Mouse (Mus musculus) intestine, postnatal 0 days (tissue): Measurements from ENCODE around the gene AC134908.4. TPM values are rescaled to one million over a fixed set of nuclear protein-coding genes. Genes with fewer than 3 reads are reported as not detected.

ENCODE experiments used
- ATAC-seq: fragments of 200-750 bp; cut with Nextera tagmentation; 2 replicates; pipeline ENCODE4 v1.8.0; 2017; ENCODE audit warnings: mild to moderate bottlenecking, moderate TSS enrichment, moderate library complexity
- H3K27ac ChIP-seq: fragments of 300-500 bp; sonication (generic); 2 replicates; pipeline ENCODE4 v1.5.1; 2014; ENCODE audit warnings: mild to moderate bottlenecking, low read depth, low read length, moderate library complexity
- H3K27me3 ChIP-seq: fragments of 300-500 bp; sonication (generic); replicated peaks from 2 replicates; pipeline ENCODE4 v1.6.1; 2014; ENCODE audit warnings: low read length, mixed read lengths; ENCODE audit not compliant: control insufficient read depth, insufficient read depth
- H3K36me3 ChIP-seq: fragments of 300-500 bp; sonication (generic); 2 replicates; pipeline ENCODE4 v1.6.1; 2014; ENCODE audit warnings: mild to moderate bottlenecking, moderate library complexity; ENCODE audit not compliant: control insufficient read depth, insufficient read depth
- H3K4me1 ChIP-seq: fragments of 300-500 bp; sonication (generic); replicated peaks from 2 replicates; pipeline ENCODE4 v1.6.1; 2014; ENCODE audit warnings: antibody characterized with exemption, low read length, mixed read lengths; ENCODE audit not compliant: control insufficient read depth, insufficient read depth
- H3K4me2 ChIP-seq: fragments of 300-500 bp; sonication (generic); replicated peaks from 2 replicates; pipeline ENCODE4 v1.6.1; 2014; ENCODE audit warnings: low read depth, mild to moderate bottlenecking, moderate library complexity
- H3K4me3 ChIP-seq: fragments of 300-500 bp; sonication (generic); 2 replicates; pipeline ENCODE4 v1.5.1; 2014; ENCODE audit warnings: low read depth, low read length
- H3K9ac ChIP-seq: fragments of 300-500 bp; sonication (generic); 2 replicates; pipeline ENCODE4 v1.6.1; 2014; ENCODE audit warnings: mild to moderate bottlenecking, low read depth, low read length
- H3K9me3 ChIP-seq: fragments of 300-500 bp; sonication (generic); 2 replicates; pipeline ENCODE4 v1.6.1; 2016; ENCODE audit warnings: mixed run types; ENCODE audit not compliant: control insufficient read depth
- CTCF ChIP-seq: sonication (generic); IDR thresholded peaks from 2 replicates; pipeline ENCODE4 v1.5.1; 2016; ENCODE audit warnings: low read depth, mild to moderate bottlenecking, control low read depth, antibody characterized with exemption, moderate library complexity
- WGBS: fragments of 180-500 bp; shearing (Covaris S2); extraction: QIAGEN DNeasy Blood & Tissue Kit; methylation state at CpG from one replicate; pipeline ENCODE4 v1.1.7; 2014; 5-methylcytosine and 5-hydroxymethylcytosine counted together
- polyA plus RNA-seq: library from polyadenylated mRNA; unstranded; fragments of >200 nt; fragmentation: Nextera tagmentation; extraction: Ambion mirVana; gene quantifications from 2 replicates; pipeline ENCODE4 v1.2.1, GENCODE M21; 2015

The AC134908.4 gene
- polyA plus RNA-seq, 1 experiment from 2014 or later, result not detected

DNA sequence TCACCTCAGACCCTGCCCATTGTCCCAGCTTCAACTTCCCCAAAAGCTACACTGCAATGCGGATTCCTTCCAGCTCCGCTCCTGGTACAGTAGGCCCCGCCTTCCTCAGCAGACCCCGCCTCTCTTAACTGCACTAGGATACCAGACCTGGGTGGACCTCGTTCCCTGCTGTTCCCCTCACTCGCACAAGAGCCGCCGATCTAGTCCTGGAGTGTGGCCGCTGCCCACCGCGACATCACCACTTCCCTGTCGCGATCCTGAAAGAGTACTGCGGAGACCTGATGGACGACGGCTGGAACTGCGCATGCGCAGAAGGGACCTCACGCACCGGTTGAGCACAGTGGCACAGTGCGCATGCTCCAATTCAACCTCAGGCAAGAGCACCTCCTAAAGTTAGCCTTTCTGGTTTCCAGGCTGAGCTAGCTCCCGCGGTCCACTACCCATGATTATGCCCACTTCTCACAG is 10.1 kb downstream of the AC134908.4 start, which contains the start of gene Haghl:
TSS of gene Haghl (minus strand) at position 393 of the 465 bp plus-strand sequence.
- Histone ChIP-seq H3K4me1 (peaks cover 6% of the 10 kb centered on the region; the same call in 1 of the 2 replicates), H3K27me3 (no peaks in the 10 kb centered on the region), H3K4me3 (peak within 1 kb of the TSS; percentile 65), H3K4me2 (peak within 1 kb of the TSS; percentile 88), H3K9ac (peak within 1 kb of the TSS; percentile 55), H3K27ac (no peak within 1 kb of the TSS; the same call in 1 of the 2 replicates), H3K9me3 (no peaks in the 10 kb centered on the region), H3K36me3 (peaks cover 48% of the 10 kb centered on the region; the same call in 1 of the 2 replicates)
- ATAC-seq, result peak; percentile 80
- under 1% methylated on average over 23 of the region's 23 CpGs for WGBS
- peak; percentile 14; the same call in 1 of the 2 replicates for TF ChIP-seq CTCF

DNA sequence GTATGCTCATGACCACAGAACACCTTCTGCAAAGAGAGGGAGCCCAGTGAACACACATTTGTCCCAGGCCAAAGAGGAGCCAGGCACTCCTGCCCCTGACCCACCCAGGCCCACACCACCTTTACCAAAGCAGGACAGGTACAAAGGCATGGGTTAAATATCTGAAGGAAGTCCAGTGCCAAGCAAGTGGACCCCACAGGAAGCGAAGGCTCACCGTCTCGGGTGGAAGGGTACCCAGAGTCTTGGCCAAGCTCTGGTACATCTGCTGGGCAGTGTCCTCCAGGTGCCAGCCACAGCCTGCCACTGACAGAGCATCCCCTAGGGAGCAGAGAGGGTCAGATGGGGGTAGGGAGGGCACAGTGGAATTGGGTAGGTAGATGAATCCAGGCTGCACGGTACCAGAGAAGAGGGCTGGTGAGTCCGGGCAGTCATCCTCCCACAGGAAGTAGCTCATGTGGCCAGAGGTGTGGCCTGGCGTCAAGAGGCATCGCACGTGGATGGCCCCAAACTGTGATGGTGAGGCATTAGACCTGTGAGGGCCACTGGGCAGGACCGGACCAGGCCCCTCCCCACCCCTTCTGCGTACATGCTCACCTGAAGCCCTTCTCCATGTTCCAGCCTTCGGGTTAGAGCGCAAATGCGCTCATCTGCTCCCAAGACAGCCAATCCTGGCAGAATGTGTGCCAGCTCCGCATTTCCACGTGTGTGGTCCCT is 11.4 kb downstream of the AC134908.4 start:
- peaks cover 6% of the 10 kb centered on the region; the same call in 1 of the 2 replicates for H3K4me1 ChIP-seq
- peaks cover 50% of the 10 kb centered on the region for H3K36me3 ChIP-seq
- H3K9ac ChIP-seq, result no peak overlapping the region
- H3K27me3 ChIP-seq, result no peaks in the 10 kb centered on the region
- no peak for ATAC-seq
- H3K4me2 ChIP-seq, result peak overlapping the region; percentile 88
- H3K9me3 ChIP-seq, result no peaks in the 10 kb centered on the region
- H3K4me3 ChIP-seq, result no peak overlapping the region
- 77% methylated on average over 15 of the region's 15 CpGs for WGBS
- TF ChIP-seq CTCF, result no peak
- H3K27ac ChIP-seq, result no peak overlapping the region; the same call in 1 of the 2 replicates

DNA sequence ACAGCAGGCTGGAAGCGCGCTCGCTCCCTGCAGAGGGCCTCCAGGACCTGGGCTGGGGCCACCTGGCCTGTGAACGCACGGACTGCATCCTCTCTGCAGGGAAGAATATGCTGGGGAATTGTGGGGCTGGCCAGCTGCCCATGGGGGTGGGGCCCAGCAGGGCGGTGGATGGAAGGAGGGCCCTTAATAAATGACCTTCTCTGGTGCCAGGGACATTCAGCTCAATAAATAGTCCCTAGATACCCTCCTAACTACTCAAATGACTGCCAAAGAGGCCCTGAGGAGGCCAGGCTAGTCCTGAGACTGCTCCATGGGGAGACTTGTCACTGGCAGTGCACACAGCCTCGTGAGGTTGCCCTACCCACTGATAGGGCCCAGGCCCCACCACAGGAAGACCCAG is 12.4 kb downstream of the AC134908.4 start:
- Histone ChIP-seq H3K4me3 (no peak overlapping the region), H3K4me2 (no peak overlapping the region), H3K9ac (no peak overlapping the region), H3K27me3 (no peaks in the 10 kb centered on the region), H3K9me3 (no peaks in the 10 kb centered on the region), H3K27ac (no peak overlapping the region), H3K4me1 (peaks cover 6% of the 10 kb centered on the region; the same call in 1 of the 2 replicates), H3K36me3 (peaks cover 51% of the 10 kb centered on the region)
- no peak for TF ChIP-seq CTCF
- no peak for ATAC-seq
- WGBS, result 68% methylated on average over 7 of the region's 7 CpGs

DNA sequence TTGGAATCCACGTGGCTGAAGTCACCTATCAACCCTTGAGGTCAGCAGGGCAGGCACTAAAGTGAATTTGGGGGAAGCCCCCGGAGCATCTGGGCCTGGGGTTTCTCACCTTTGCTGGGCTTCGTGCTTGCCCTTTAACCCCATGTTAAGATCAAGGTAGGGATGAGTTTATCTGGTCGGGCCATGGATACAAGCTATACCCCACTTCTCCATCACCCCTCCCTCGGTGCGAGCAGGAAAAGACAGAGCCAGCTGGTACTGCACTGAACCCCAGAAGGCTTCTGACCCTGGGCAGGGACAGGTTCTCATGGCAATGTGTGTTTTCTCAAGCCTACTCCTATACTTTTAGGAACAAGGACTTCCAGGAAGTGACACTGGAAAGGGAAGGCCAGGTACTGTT is 14.1 kb downstream of the AC134908.4 start:
- 67% methylated on average over 6 of the region's 6 CpGs for WGBS
- no peak for ATAC-seq

DNA sequence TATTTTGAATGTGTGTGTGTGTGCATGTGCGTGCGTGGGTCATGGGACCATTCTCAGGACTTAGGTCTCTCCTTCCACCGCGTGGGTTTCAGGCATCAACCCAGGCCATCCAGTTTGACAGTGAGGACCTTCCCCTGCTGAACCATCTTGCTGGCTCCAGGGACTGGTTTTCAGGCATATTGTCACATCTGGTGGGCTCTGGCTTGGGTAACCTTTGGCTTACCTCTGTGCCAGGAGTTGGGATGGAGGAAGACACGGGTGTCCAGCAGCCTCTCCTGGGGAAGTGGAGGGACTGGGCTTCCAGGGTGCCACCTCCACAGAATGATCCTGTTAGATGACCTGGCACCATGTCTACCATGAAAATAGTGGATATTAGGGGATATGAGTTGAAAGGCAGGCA is 17.5 kb downstream of the AC134908.4 start:
- Histone ChIP-seq H3K4me1 (peaks cover 7% of the 10 kb centered on the region; the same call in 1 of the 2 replicates), H3K36me3 (peaks cover 52% of the 10 kb centered on the region), H3K4me2 (no peak overlapping the region), H3K9ac (no peak overlapping the region), H3K4me3 (no peak overlapping the region), H3K9me3 (no peaks in the 10 kb centered on the region), H3K27ac (no peak overlapping the region), H3K27me3 (no peaks in the 10 kb centered on the region)
- no peak for ATAC-seq
- TF ChIP-seq CTCF, result no peak
- WGBS, result 97% methylated on average over 5 of the region's 5 CpGs

More for the DNA sequence above, 14.1 kb downstream of the AC134908.4 start:
- Histone ChIP-seq H3K36me3 (peaks cover 54% of the 10 kb centered on the region), H3K4me1 (peaks cover 6% of the 10 kb centered on the region; the same call in 1 of the 2 replicates), H3K27ac (no peak overlapping the region; the same call in 1 of the 2 replicates), H3K9ac (no peak overlapping the region), H3K4me3 (no peak overlapping the region), H3K4me2 (no peak overlapping the region), H3K27me3 (no peaks in the 10 kb centered on the region), H3K9me3 (no peaks in the 10 kb centered on the region)
- no peak for TF ChIP-seq CTCF

DNA sequence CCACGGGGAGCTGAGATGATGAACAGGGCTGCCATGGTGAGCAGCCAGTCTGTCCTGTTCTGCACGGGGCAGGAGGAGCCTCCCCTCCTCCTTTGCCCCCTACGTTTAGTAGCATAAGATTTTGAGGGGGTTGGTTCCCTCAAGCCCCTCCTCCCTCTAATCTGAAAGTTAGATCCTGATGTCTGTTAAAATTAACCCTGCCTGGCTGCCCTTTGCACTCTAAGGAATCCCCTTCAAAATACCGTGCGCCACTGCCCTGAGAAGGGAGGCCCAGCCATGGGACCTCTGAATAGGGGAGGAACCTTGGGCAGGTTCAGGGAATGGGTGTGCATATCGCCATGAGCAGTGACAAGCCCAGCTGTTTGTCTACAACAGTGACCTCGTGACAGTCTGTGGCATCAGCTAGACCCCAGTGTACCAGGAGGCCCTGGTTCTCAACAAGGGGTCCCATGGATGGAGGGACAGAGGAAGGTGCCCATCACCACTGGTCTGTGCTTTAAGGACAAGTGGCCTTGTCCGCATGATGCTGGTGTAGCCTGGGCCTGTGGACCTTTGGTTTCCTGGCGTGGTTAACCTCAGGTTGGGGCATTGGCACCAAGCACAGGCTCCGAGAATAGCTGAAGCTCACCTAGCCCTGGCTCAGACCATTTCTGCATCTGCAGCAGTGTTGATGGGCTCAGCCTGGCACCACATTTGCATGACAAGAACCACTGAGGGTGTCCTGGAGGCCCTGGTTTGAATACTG is 20.0 kb downstream of the AC134908.4 start:
- TF ChIP-seq CTCF, result no peak
- Histone ChIP-seq H3K9me3 (no peaks in the 10 kb centered on the region), H3K27ac (no peak overlapping the region), H3K4me2 (no peak overlapping the region), H3K27me3 (no peaks in the 10 kb centered on the region), H3K9ac (no peak overlapping the region), H3K36me3 (peaks cover 28% of the 10 kb centered on the region), H3K4me3 (no peak overlapping the region), H3K4me1 (peaks cover 7% of the 10 kb centered on the region; the same call in 1 of the 2 replicates)
- WGBS, result 74% methylated on average over 10 of the region's 10 CpGs
- no peak for ATAC-seq
